Mouse (Mus musculus) subcutaneous adipose tissue, adult 2 months (tissue): Measurements from ENCODE around the gene Pitx1. TPM values are rescaled to one million over a fixed set of nuclear protein-coding genes. Genes with fewer than 3 reads are reported as not detected.

ENCODE experiments used
- polyA plus RNA-seq: library from polyadenylated mRNA; depleted of rRNA; stranded (reverse); fragments of >200 nt; gene quantifications from 2 replicates; pipeline ENCODE4 v1.2.3, GENCODE M21; 2012; ENCODE audit warnings: low replicate concordance; rRNA removed

Gene Pitx1
- polyA plus RNA-seq = 0.37 and 1.7 TPM in 2 replicates

DNA sequence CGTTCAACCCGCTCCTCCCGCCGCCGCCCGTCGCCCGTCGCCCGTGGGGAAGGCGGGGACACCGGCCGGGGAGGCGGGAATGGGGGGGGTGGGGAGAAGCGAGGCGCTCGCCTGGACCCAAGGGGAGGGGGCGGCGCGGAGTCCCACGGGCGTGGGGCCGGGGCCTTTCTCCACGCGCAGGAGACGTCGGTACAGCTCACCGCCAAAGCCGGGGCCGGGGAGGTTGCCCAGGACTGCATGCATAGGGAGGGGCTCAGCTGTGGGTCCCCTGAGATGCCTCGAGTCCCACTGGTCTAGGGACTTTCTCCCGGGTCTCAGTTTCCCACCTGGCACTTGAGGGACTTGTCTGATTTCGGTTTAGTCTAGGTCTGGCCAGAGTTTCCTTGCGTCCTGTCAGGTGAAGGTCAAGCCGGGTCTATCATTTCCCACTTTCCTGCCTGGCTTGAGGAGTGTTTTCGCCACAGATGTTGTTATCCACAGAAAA, at the start of gene Pitx1:
TSS of gene Pitx1 (minus strand) at position 51 of the 484 bp plus-strand sequence.

DNA sequence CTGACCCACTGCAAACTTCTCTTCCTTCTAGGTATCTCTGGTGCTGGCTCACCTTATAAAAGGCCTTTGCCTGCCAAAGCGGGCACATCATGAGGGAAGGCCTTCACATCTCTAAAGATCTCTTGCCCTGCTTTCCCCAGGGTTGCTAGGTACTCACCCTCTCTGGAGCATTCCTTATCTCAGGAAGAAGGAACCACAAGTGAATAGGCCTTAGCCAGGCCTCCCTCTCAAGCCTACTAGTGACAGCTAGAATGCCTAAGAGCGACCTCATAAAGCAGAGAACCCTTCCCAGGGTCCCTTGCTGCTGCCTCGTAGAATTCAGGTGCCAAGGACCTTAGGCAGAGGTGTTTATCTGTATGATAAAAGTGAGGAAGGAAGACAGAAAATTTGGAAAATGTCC, 51.7 kb downstream of the Pitx1 start, which contains the start of gene Catsper3:
TSS of gene Catsper3 (plus strand) at position 301 of the 400 bp plus-strand sequence.

Other genes with a start within 250 kb of the Pitx1 start
- 27.5 and 28.9 TPM in 2 replicates for gene B4galt7, start 236.3 kb downstream of the Pitx1 start, polyA plus RNA-seq
- 22.9 and 34.9 TPM in 2 replicates for gene Caml, start 213.2 kb downstream of the Pitx1 start, polyA plus RNA-seq
- gene Ddx46, start 201.2 kb downstream of the Pitx1 start, polyA plus RNA-seq = 9.8 and 17.6 TPM in 2 replicates
- gene B230219D22Rik, start 143.1 kb downstream of the Pitx1 start, polyA plus RNA-seq = 26.4 and 44.2 TPM in 2 replicates
- 54.7 and 71.2 TPM in 2 replicates for gene Txndc15, start 121.5 kb downstream of the Pitx1 start, polyA plus RNA-seq
- gene Pcbd2, start 108.8 kb downstream of the Pitx1 start, polyA plus RNA-seq = 39.0 and 43.7 TPM in 2 replicates
- 0.14 TPM in 1 of 2 replicates, not detected in the other for gene Catsper3, start 51.6 kb downstream of the Pitx1 start, polyA plus RNA-seq